Mouse (Mus musculus): ENCODE data around the gene Gm20431. TPM values are rescaled to one million over a fixed set of nuclear protein-coding genes. Genes with fewer than 3 reads are reported as not detected.

Gm20431 gene
- polyA plus RNA-seq, 1 experiment from 2014 or later = 8.2 TPM

DNA sequence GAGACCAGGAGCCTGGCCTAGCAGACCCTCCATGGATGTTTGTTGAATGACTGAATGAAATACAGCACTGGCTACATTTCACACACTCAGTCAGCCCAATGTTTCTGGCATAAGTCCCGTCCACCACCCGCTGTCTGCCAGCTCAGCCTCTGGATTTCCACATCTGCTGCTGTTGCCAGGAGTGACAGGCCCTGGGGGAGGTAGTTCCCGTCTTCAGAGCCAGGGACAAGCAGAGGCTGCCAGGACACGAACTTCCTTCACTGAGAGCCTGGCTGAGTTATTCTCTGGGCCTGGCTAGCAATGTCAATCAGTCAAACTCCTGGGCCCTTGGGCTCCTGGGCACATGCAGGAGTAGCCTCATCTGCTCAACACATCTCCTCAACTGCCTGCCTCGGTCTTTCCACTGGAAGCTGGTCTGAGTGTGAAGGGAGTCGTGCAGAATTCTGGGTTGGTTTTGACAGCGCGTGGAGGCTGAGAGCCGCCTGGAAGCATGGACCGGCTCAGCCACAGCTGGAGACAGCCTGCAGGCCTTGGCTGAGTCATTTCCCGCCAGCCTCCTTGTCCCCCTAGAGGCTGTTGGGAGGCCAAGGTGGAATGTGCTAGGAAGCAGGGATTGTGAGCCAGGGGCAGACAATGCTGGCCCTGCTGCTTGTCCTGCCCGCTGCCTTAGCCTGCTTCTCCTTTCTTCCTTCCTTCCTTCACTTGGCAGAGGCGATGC lies 91.2 kb downstream of the Gm20431 start:
- Histone ChIP-seq H3K4me1 (peaks cover 5% of the 10 kb centered on the region; the same call in 1 of the 2 replicates), H3K9ac (no peak overlapping the region), H3K4me2 (no peak overlapping the region), H3K27me3 (no peaks in the 10 kb centered on the region), H3K9me3 (replicated peaks) (no peaks in the 10 kb centered on the region), H3K4me3 (no peak overlapping the region), H3K36me3 (ENCODE audit: poor library complexity, severe bottlenecking) (no peaks in the 10 kb centered on the region), H3K27ac (no peak overlapping the region)
- no peak for ATAC-seq
- 72% methylated on average over 13 of the region's 13 CpGs for WGBS

DNA sequence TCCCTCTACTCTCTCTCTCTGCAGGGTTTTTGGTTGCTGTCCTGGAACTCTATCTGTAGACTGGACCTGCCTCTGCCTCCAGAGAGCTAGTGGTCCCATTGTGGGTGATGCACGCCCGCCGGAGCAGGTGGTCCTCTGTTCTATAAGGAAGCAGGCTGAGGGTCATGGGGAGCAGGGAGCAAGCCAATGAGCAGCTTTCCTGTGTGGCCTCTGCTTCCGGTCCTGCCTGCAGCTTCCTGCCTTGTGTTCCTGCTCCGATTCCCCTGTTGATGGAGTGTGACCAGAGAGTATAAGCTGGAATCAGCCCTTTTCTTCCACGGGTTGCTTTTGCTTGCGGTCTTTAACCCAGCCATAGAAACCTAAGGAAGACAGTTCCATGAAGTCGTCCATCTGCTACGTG lies 93.2 kb downstream of the Gm20431 start:
- WGBS = 87% methylated on average over 9 of the region's 9 CpGs
- no peaks in the 10 kb centered on the region for H3K27me3 ChIP-seq
- no peak overlapping the region for H3K4me2 ChIP-seq
- H3K36me3 ChIP-seq (ENCODE audit: poor library complexity, severe bottlenecking) = no peaks in the 10 kb centered on the region
- ATAC-seq = no peak
- H3K4me3 ChIP-seq = no peak overlapping the region
- H3K27ac ChIP-seq = no peak overlapping the region
- no peaks in the 10 kb centered on the region for H3K9me3 ChIP-seq (replicated peaks)
- peaks cover 13% of the 10 kb centered on the region for H3K4me1 ChIP-seq
- no peak overlapping the region for H3K9ac ChIP-seq

DNA sequence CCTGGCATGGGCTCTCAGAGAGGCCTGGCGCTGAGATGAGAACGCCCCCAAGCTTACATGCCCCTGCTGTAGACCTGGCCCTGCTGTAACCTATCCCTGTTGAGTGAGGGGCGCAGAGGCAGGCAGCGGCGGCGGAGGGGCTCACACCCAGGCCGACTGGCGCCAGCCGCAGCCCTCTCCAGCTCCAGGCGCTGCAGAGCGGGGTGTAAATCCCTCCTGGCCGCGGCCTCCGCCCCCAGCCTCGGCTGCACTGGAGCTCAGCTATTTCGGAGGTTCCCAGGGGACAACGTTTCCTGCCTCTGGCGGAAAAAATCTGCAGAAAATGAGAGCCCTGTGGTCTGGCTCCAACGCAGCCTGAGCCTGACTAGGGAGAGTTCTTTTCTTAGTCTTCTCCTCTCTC lies 95.6 kb downstream of the Gm20431 start:
- Histone ChIP-seq H3K36me3 (ENCODE audit: poor library complexity, severe bottlenecking) (no peaks in the 10 kb centered on the region), H3K9me3 (replicated peaks) (no peaks in the 10 kb centered on the region), H3K4me2 (peak overlapping the region; percentile 8; the same call in 1 of the 2 replicates), H3K9ac (peak overlapping the region; percentile 10; the same call in 1 of the 2 replicates), H3K27ac (no peak overlapping the region), H3K4me3 (no peak overlapping the region), H3K27me3 (0 out of 2 replicates have a peak, but pooled peaks cover 1% of the 10 kb centered on the region), H3K4me1 (peaks cover 23% of the 10 kb centered on the region)
- WGBS = 21% methylated on average over 19 of the region's 19 CpGs
- ATAC-seq = no peak

DNA sequence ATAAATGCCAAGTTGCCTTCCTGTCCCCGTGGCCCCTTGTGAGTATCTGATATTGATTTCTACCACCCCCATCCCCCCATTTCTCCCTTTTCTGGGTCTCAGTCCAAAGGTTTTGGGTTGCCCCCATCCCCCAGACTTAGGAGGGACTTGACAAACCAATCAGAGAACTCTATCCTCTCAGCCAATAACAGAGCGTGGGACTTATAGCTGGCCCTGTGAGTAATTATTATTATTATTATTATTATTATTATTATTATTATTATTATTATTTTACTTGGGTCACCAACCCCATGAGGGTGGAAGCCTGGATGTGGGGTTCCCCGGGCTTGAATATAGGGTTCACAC lies 96.0 kb downstream of the Gm20431 start:
- peaks cover 5% of the 10 kb centered on the region; the same call in 1 of the 2 replicates for H3K27me3 ChIP-seq
- no peak overlapping the region for H3K27ac ChIP-seq
- H3K9ac ChIP-seq = no peak overlapping the region
- H3K4me1 ChIP-seq = peaks cover 23% of the 10 kb centered on the region
- H3K4me3 ChIP-seq = no peak overlapping the region
- H3K4me2 ChIP-seq = no peak overlapping the region
- ATAC-seq = no peak
- no peaks in the 10 kb centered on the region for H3K36me3 ChIP-seq (ENCODE audit: poor library complexity, severe bottlenecking)
- H3K9me3 ChIP-seq (replicated peaks) = no peaks in the 10 kb centered on the region
- 83% methylated on average over 3 of the region's 3 CpGs for WGBS

DNA sequence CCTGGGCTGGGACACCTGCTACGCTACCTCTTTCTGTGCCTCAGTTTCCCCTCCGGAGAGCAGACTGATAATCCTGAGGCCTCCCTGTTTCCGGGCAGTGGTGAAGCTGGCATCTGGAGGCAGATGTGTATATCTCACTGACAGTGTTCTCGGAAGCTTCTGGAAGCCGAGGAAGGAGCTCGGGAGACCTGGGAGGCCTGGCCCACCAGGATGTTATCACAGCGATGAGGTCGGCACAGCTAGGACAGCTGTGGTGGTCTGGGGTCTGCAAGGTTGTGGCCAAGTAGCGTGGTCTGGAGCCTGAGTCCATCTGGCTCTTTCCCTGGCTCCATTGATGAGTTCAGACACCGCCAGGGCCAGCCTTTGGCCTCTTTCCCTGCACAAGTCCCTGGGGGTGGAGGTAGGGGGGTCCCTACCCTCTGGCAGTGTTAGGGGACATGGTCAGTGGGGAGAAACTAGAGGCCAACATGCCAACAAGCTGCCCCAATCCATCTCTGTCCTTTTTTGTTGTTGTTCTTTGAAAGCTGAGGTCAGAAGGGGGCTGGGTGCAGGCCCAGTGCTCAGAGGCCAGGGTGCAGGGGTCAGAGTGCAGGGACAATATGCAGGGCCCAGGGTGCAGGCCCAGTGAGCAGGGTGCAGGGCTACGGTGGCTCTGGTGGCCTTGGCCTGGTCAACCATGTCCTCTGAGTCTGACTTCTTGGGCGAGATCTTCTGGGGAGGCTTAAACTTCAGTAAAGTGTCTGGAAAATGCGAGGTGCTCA lies 96.6 kb downstream of the Gm20431 start:
- no peaks in the 10 kb centered on the region for H3K9me3 ChIP-seq (replicated peaks)
- no peak overlapping the region for H3K27ac ChIP-seq
- H3K27me3 ChIP-seq = peaks cover 11% of the 10 kb centered on the region; the same call in 1 of the 2 replicates
- no peak overlapping the region for H3K4me2 ChIP-seq
- H3K9ac ChIP-seq = no peak overlapping the region
- ATAC-seq = no peak
- WGBS = 86% methylated on average over 13 of the region's 13 CpGs
- H3K36me3 ChIP-seq (ENCODE audit: poor library complexity, severe bottlenecking) = no peaks in the 10 kb centered on the region
- H3K4me1 ChIP-seq = peaks cover 27% of the 10 kb centered on the region
- no peak overlapping the region for H3K4me3 ChIP-seq

DNA sequence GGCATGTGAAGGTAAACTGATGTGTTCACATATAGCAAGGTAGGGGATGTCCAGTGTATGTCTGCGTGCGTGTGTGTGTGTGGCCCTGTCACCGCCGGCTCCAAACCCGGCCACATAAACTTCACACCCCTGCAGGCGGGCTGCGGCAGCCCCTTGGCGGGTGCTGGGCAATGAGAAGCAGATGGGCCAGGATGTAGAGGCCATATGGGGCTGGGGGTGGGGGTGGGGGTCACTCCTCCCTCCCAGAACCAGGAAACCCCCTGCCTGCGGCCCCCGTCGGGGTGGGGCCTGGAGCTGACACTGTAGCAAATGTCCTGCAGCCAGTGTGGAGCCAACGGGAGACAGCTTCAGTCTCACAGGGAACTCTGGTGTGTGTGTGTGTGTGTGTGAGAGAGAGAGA lies 97.6 kb downstream of the Gm20431 start:
- Histone ChIP-seq H3K9me3 (replicated peaks) (no peaks in the 10 kb centered on the region), H3K4me2 (no peak overlapping the region), H3K27ac (no peak overlapping the region), H3K4me3 (no peak overlapping the region), H3K27me3 (peaks cover 11% of the 10 kb centered on the region; the same call in 1 of the 2 replicates), H3K4me1 (peaks cover 33% of the 10 kb centered on the region), H3K9ac (no peak overlapping the region), H3K36me3 (ENCODE audit: poor library complexity, severe bottlenecking) (no peaks in the 10 kb centered on the region)
- ATAC-seq = peak; percentile 51; the same call in 1 of the 2 replicates
- WGBS = 57% methylated on average over 12 of the region's 12 CpGs

DNA sequence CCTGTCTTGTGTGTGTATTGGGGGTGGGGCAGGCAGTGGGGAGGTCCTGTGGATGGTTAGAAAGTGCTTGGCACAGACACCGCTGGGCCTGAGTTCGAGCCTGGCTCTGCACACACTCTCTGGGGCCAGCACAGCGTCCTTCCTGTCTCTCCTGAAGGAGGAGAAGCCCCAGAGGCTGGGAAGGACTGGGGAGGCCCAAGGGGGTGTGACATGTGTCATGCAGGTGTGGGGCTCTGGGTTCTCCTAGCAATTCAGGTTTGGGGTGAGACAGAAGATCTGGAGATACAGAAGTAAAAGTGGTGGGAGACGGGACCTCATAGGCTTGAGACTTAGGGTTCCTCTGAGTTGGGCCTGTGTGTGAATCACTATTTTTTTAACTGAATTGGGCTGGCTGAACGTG lies 98.3 kb downstream of the Gm20431 start:
- no peak for ATAC-seq
- WGBS = 89% methylated on average over 5 of the region's 5 CpGs
- H3K9me3 ChIP-seq (replicated peaks) = no peaks in the 10 kb centered on the region
- no peak overlapping the region for H3K4me3 ChIP-seq
- H3K9ac ChIP-seq = no peak overlapping the region
- H3K27me3 ChIP-seq = peaks cover 11% of the 10 kb centered on the region; the same call in 1 of the 2 replicates
- H3K36me3 ChIP-seq (ENCODE audit: poor library complexity, severe bottlenecking) = no peaks in the 10 kb centered on the region
- H3K4me2 ChIP-seq = no peak overlapping the region
- peaks cover 33% of the 10 kb centered on the region for H3K4me1 ChIP-seq
- H3K27ac ChIP-seq = no peak overlapping the region

DNA sequence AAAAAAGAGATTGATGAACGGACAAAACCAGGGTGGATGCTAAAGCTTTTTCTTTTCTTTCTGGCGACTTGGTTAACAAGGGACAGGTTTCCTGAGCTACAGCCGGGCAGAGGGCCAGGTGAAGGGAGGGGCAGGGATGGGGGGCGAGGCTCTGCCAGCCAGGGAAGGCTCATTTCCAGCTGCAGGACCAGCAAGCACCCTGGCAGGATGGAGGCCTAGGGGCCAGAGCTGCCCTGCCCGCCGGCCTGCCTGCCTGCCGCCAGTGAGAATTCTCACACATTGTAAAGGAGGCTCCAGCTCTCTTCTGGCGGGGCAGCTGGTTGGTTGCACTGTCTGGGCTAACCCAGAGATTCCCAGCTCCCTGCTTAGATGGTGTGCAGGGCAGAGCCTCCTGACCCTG lies 99.2 kb downstream of the Gm20431 start:
- Histone ChIP-seq H3K27me3 (peaks cover 11% of the 10 kb centered on the region; the same call in 1 of the 2 replicates), H3K4me1 (peaks cover 33% of the 10 kb centered on the region), H3K9ac (peak overlapping the region; percentile 12; the same call in 1 of the 2 replicates), H3K36me3 (ENCODE audit: poor library complexity, severe bottlenecking) (no peaks in the 10 kb centered on the region), H3K9me3 (replicated peaks) (peaks cover 1% of the 10 kb centered on the region; the same call in 1 of the 2 replicates), H3K27ac (peak overlapping the region; percentile 25; the same call in 1 of the 2 replicates), H3K4me3 (no peak overlapping the region), H3K4me2 (no peak overlapping the region)
- 37% methylated on average over 8 of the region's 8 CpGs for WGBS
- no peak for ATAC-seq

DNA sequence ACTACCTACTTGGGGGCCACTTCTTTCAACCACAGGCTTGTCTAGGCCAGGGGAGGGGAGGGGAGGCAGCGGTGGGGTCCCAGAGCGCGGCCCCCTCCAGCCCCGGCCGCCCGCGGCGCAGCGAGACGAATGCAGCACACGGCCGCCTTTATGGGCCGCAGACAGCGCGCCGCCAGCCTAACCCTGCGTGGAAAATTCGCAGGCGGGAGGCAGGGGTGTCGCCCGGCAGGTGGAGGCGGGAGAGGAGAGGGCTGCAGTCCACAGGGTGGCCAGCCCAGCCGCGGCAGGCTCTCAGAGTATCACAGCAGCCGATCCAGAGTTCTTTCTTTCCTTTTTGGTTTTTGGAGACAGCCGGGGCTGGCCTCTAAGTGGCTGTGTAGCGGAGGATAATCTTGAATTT lies 101.9 kb downstream of the Gm20431 start:
- Histone ChIP-seq H3K4me2 (peak overlapping the region; percentile 47), H3K36me3 (ENCODE audit: poor library complexity, severe bottlenecking) (no peaks in the 10 kb centered on the region), H3K9ac (peak overlapping the region; percentile 51; the same call in 1 of the 2 replicates), H3K4me1 (peaks cover 28% of the 10 kb centered on the region), H3K9me3 (replicated peaks) (peaks cover 7% of the 10 kb centered on the region; the same call in 1 of the 2 replicates), H3K4me3 (no peak overlapping the region), H3K27ac (no peak overlapping the region), H3K27me3 (peaks cover 11% of the 10 kb centered on the region; the same call in 1 of the 2 replicates)
- 7% methylated on average over 27 of the region's 27 CpGs for WGBS
- no peak for ATAC-seq

Small RNA genes within 50 kb of the gene (microRNA-seq; reads per million reads assigned to microRNA genes)
- not detected for gene Gm22355

Other genes with a start within 250 kb of the Gm20431 start
- 19.5 and 21.1 TPM in 2 replicates for gene Slc9a8, start 239.8 kb downstream of the Gm20431 start, polyA plus RNA-seq (2015; fragmentation: Nextera tagmentation; extraction: Ambion mirVana)
- 134 and 147 TPM in 2 replicates for gene Rnf114, start 168.9 kb downstream of the Gm20431 start, polyA plus RNA-seq (2015; fragmentation: Nextera tagmentation; extraction: Ambion mirVana)
- 21.3 and 24.4 TPM in 2 replicates for gene Spata2, start 168.6 kb downstream of the Gm20431 start, polyA plus RNA-seq (2015; fragmentation: Nextera tagmentation; extraction: Ambion mirVana)
- gene Snai1, start 123.3 kb downstream of the Gm20431 start, polyA plus RNA-seq (2015; fragmentation: Nextera tagmentation; extraction: Ambion mirVana) = 1.9 and 2.7 TPM in 2 replicates
- 278 and 309 TPM in 2 replicates for gene Ube2v1, start 29.4 kb downstream of the Gm20431 start, polyA plus RNA-seq (2015; fragmentation: Nextera tagmentation; extraction: Ambion mirVana)
- gene Cebpb, start 27.4 kb upstream of the Gm20431 start, polyA plus RNA-seq (2015; fragmentation: Nextera tagmentation; extraction: Ambion mirVana) = 0.11 and 0.14 TPM in 2 replicates
- 22.1 and 24.0 TPM in 2 replicates for gene Tmem189, start 28.3 kb upstream of the Gm20431 start, polyA plus RNA-seq (2015; fragmentation: Nextera tagmentation; extraction: Ambion mirVana)

All from forebrain, embryonic 13.5 days (tissue).